Mouse (Mus musculus) olfactory bulb, adult 2 months (tissue): ENCODE measurements around the gene Exoc4.

Experiments
- CTCF ChIP-seq: fragments of 200-500 bp; IDR thresholded peaks from 2 replicates; pipeline ENCODE4 v1.5.1; 2012; ENCODE audit warnings: low read depth, mild to moderate bottlenecking, low read length, moderate library complexity; ENCODE audit not compliant: insufficient read depth
- POLR2A ChIP-seq: fragments of 200-500 bp; IDR thresholded peaks from 2 replicates; pipeline ENCODE4 v1.6.1; 2012; ENCODE audit warnings: mild to moderate bottlenecking, low read depth, low read length, moderate library complexity; ENCODE audit not compliant: insufficient read depth

GRCm38 (mm10) chr6:33551934-33552333, 303.0 kb downstream of the Exoc4 start:
- no peak for TF ChIP-seq CTCF
- no peak for TF ChIP-seq POLR2A
